7 mouse cellular contexts compared by ENCODE assay signal in genomic region chr8:89663859-89664258, GRCm38 (mm10).
DNase-seq lines count a peak whose midpoint lies in the region.

No protein-coding gene starts in this region.

- peak; percentile 20 to 62 for DNase-seq in spleen, postnatal 4 days (ENCODE audit: low spot score in 2 of 2)
- no peak for DNase-seq in spleen, adult 12 weeks (ENCODE audit: low spot score)
- DNase-seq in heart, adult 9 months (ENCODE audit: low spot score in 2 of 2) = peak; percentile 9 to 11
- DNase-seq in kidney, postnatal 4 days = peak; percentile 31 to 52
- peak; percentile 50 to 66 for DNase-seq in natural killer cell, adult 2 months (ENCODE audit: low spot score in 2 of 2)
- no peak for DNase-seq in left cerebral cortex, adult 8-10 months (ENCODE audit: low spot score in 2 of 2)
- DNase-seq in layer of hippocampus, adult 8-10 months (ENCODE audit: low spot score in 2 of 2) = no peak

Comparison
In these comparisons a context has a peak if more than half of its experiments do, and no peak if none do; other contexts are left out.
1. DNase-seq: peak in spleen, postnatal 4 days (2 of 2), heart, adult 9 months (2 of 2), kidney, postnatal 4 days (2 of 2) and natural killer cell, adult 2 months (2 of 2); none in spleen, adult 12 weeks (single experiment), left cerebral cortex, adult 8-10 months (0 of 2) and layer of hippocampus, adult 8-10 months (0 of 2).